Mouse (Mus musculus) limb, embryonic 10.5 days (tissue): ENCODE results near the gene Map2k1. TPM values are rescaled to one million over a fixed set of nuclear protein-coding genes. Genes with fewer than 3 reads are reported as not detected.
A peak's percentile ranks its signal among the peaks of the same experiment; 100 is the strongest.

Source experiments
- DNase-seq: peaks from one replicate; pipeline ENCODE4 v3.0.0-alpha.2; 2017; ENCODE audit warnings: low spot score
- H3K27ac ChIP-seq: fragments of 300-500 bp; sonication (generic); 2 replicates; pipeline ENCODE4 v1.5.1; 2016; ENCODE audit warnings: mild to moderate bottlenecking
- H3K27me3 ChIP-seq: fragments of 300-500 bp; sonication (generic); 2 replicates; pipeline ENCODE4 v1.6.1; 2016; ENCODE audit warnings: low read depth, mild to moderate bottlenecking; ENCODE audit not compliant: poor library complexity, severe bottlenecking
- H3K36me3 ChIP-seq: fragments of 300-500 bp; sonication (generic); 2 replicates; pipeline ENCODE4 v1.6.1; 2016; ENCODE audit warnings: mild to moderate bottlenecking, moderate library complexity
- H3K4me1 ChIP-seq: fragments of 300-500 bp; sonication (generic); 2 replicates; pipeline ENCODE4 v1.6.1; 2016
- H3K4me3 ChIP-seq: fragments of 300-500 bp; sonication (generic); 2 replicates; pipeline ENCODE4 v1.5.1; 2016; ENCODE audit warnings: mild to moderate bottlenecking, moderate library complexity
- H3K9me3 ChIP-seq: fragments of 300-500 bp; sonication (generic); replicated peaks from 2 replicates; pipeline ENCODE4 v1.6.1; 2016; ENCODE audit warnings: mild to moderate bottlenecking
- WGBS: fragments of 180-500 bp; shearing (Covaris S2); methylation state at CpG from one replicate; pipeline ENCODE4 v1.1.7; 2016; 5-methylcytosine and 5-hydroxymethylcytosine counted together
- polyA plus RNA-seq: library from polyadenylated mRNA; unstranded; fragments of >200 nt; fragmentation: Nextera tagmentation; extraction: Ambion mirVana; gene quantifications from 2 replicates; pipeline ENCODE4 v1.2.1, GENCODE M21; 2016

Gene Map2k1
- polyA plus RNA-seq, 1 experiment from 2014 or later, result 76.5 TPM

- Histone ChIP-seq H3K4me1 (peaks cover 35% of the 10 kb centered on the region), H3K4me3 (no peak overlapping the region), H3K27me3 (no peaks in the 10 kb centered on the region), H3K9me3 (no peaks in the 10 kb centered on the region), H3K27ac (no peak overlapping the region), H3K36me3 (peaks cover 7% of the 10 kb centered on the region)
- DNase-seq, result no peak
- WGBS, result 98% methylated on average over 7 of the region's 7 CpGs
Observed at GRCm38 (mm10) chr9:64236056-64236455, 17.4 kb downstream of the Map2k1 start.

GRCm38 (mm10) chr9:64234768-64235435 is 18.5 kb downstream of the Map2k1 start, which contains the start of gene Uchl4:
Uchl4 (plus strand) TSS chr9:64235201.
- no peak for DNase-seq
- Histone ChIP-seq H3K36me3 (peaks cover 7% of the 10 kb centered on the region), H3K27me3 (no peaks in the 10 kb centered on the region), H3K27ac (no peak within 1 kb of the TSS), H3K4me1 (peaks cover 28% of the 10 kb centered on the region), H3K9me3 (no peaks in the 10 kb centered on the region), H3K4me3 (no peak within 1 kb of the TSS)
- WGBS, result 83% methylated on average over 8 of the region's 8 CpGs

- 54% methylated on average over 5 of the region's 5 CpGs for WGBS
- Histone ChIP-seq H3K36me3 (peaks cover 7% of the 10 kb centered on the region), H3K4me1 (peaks cover 39% of the 10 kb centered on the region)
Observed at GRCm38 (mm10) chr9:64233656-64234055, 19.8 kb downstream of the Map2k1 start.

GRCm38 (mm10) chr9:64232257-64232957 is 21.0 kb downstream of the Map2k1 start:
- no peak for DNase-seq
- H3K9me3 ChIP-seq, result no peaks in the 10 kb centered on the region
- peaks cover 46% of the 10 kb centered on the region for H3K4me1 ChIP-seq
- H3K4me3 ChIP-seq, result no peak overlapping the region
- 83% methylated on average over 9 of the region's 9 CpGs for WGBS
- H3K27me3 ChIP-seq, result no peaks in the 10 kb centered on the region
- H3K27ac ChIP-seq, result no peak overlapping the region
- peaks cover 7% of the 10 kb centered on the region for H3K36me3 ChIP-seq

More at GRCm38 (mm10) chr9:64233656-64234055, 19.8 kb downstream of the Map2k1 start:
- Histone ChIP-seq H3K27me3 (no peaks in the 10 kb centered on the region), H3K27ac (no peak overlapping the region), H3K4me3 (no peak overlapping the region), H3K9me3 (no peaks in the 10 kb centered on the region)
- no peak for DNase-seq

GRCm38 (mm10) chr9:64231674-64232073 is 21.8 kb downstream of the Map2k1 start:
- Histone ChIP-seq H3K36me3 (peaks cover 9% of the 10 kb centered on the region), H3K4me3 (no peak overlapping the region), H3K9me3 (no peaks in the 10 kb centered on the region), H3K4me1 (peaks cover 46% of the 10 kb centered on the region), H3K27ac (no peak overlapping the region), H3K27me3 (no peaks in the 10 kb centered on the region)
- no peak for DNase-seq
- 91% methylated on average over 3 of the region's 3 CpGs for WGBS

GRCm38 (mm10) chr9:64231171-64231570 is 22.3 kb downstream of the Map2k1 start:
- H3K27ac ChIP-seq, result no peak overlapping the region
- H3K4me1 ChIP-seq, result peaks cover 46% of the 10 kb centered on the region
- H3K9me3 ChIP-seq, result no peaks in the 10 kb centered on the region
- H3K4me3 ChIP-seq, result no peak overlapping the region
- peaks cover 6% of the 10 kb centered on the region for H3K36me3 ChIP-seq
- 79% methylated on average over 5 of the region's 5 CpGs for WGBS
- DNase-seq, result no peak
- H3K27me3 ChIP-seq, result no peaks in the 10 kb centered on the region

GRCm38 (mm10) chr9:64228972-64229371 is 24.5 kb downstream of the Map2k1 start:
- Histone ChIP-seq H3K4me1 (peaks cover 39% of the 10 kb centered on the region), H3K36me3 (peaks cover 8% of the 10 kb centered on the region; the same call in 1 of the 2 replicates), H3K9me3 (no peaks in the 10 kb centered on the region), H3K4me3 (no peak overlapping the region), H3K27me3 (no peaks in the 10 kb centered on the region), H3K27ac (0 out of 2 replicates have a peak overlapping the region, but pooled peaks have one; percentile 14)
- DNase-seq, result no peak

- DNase-seq, result no peak
- H3K4me3 ChIP-seq, result no peak overlapping the region
- H3K27ac ChIP-seq, result no peak overlapping the region
- 90% methylated on average over 12 of the region's 12 CpGs for WGBS
- H3K27me3 ChIP-seq, result no peaks in the 10 kb centered on the region
- no peaks in the 10 kb centered on the region for H3K9me3 ChIP-seq
- peaks cover 10% of the 10 kb centered on the region; the same call in 1 of the 2 replicates for H3K36me3 ChIP-seq
- H3K4me1 ChIP-seq, result peaks cover 32% of the 10 kb centered on the region
Observed at GRCm38 (mm10) chr9:64227736-64228135, 25.7 kb downstream of the Map2k1 start.

GRCm38 (mm10) chr9:64225805-64226204 is 27.6 kb downstream of the Map2k1 start:
- no peaks in the 10 kb centered on the region for H3K27me3 ChIP-seq
- no peak for DNase-seq
- H3K4me1 ChIP-seq, result peaks cover 22% of the 10 kb centered on the region
- H3K36me3 ChIP-seq, result peaks cover 10% of the 10 kb centered on the region; the same call in 1 of the 2 replicates
- no peaks in the 10 kb centered on the region for H3K9me3 ChIP-seq
- H3K4me3 ChIP-seq, result no peak overlapping the region
- no peak overlapping the region for H3K27ac ChIP-seq

GRCm38 (mm10) chr9:64222098-64222497 is 31.3 kb downstream of the Map2k1 start:
- Histone ChIP-seq H3K36me3 (peaks cover 9% of the 10 kb centered on the region; the same call in 1 of the 2 replicates), H3K27me3 (no peaks in the 10 kb centered on the region), H3K27ac (no peak overlapping the region), H3K4me3 (no peak overlapping the region), H3K4me1 (peaks cover 12% of the 10 kb centered on the region), H3K9me3 (no peaks in the 10 kb centered on the region)
- DNase-seq, result no peak
- 73% methylated on average over 2 of the region's 2 CpGs for WGBS

GRCm38 (mm10) chr9:64221480-64221879 is 32.0 kb downstream of the Map2k1 start:
- Histone ChIP-seq H3K4me1 (peaks cover 12% of the 10 kb centered on the region), H3K4me3 (no peak overlapping the region), H3K9me3 (no peaks in the 10 kb centered on the region), H3K36me3 (peaks cover 8% of the 10 kb centered on the region; the same call in 1 of the 2 replicates), H3K27me3 (no peaks in the 10 kb centered on the region), H3K27ac (no peak overlapping the region)
- DNase-seq, result no peak
- 88% methylated on average over 4 of the region's 4 CpGs for WGBS

- H3K9me3 ChIP-seq, result no peaks in the 10 kb centered on the region
- DNase-seq, result no peak
- H3K27me3 ChIP-seq, result no peaks in the 10 kb centered on the region
- no peak overlapping the region for H3K27ac ChIP-seq
- WGBS, result 89% methylated on average over 1 of the region's 1 CpGs
- peaks cover 8% of the 10 kb centered on the region; the same call in 1 of the 2 replicates for H3K36me3 ChIP-seq
- peaks cover 12% of the 10 kb centered on the region for H3K4me1 ChIP-seq
- H3K4me3 ChIP-seq, result no peak overlapping the region
Observed at GRCm38 (mm10) chr9:64220603-64221002, 32.8 kb downstream of the Map2k1 start.

GRCm38 (mm10) chr9:64219772-64220420 is 33.5 kb downstream of the Map2k1 start:
- no peak for DNase-seq
- 70% methylated on average over 10 of the region's 10 CpGs for WGBS
- Histone ChIP-seq H3K36me3 (peaks cover 6% of the 10 kb centered on the region; the same call in 1 of the 2 replicates), H3K27me3 (no peaks in the 10 kb centered on the region), H3K4me3 (no peak overlapping the region), H3K9me3 (no peaks in the 10 kb centered on the region), H3K4me1 (peaks cover 12% of the 10 kb centered on the region), H3K27ac (no peak overlapping the region)
